Mouse (Mus musculus): ENCODE results near the gene Rdm1. TPM values are rescaled to one million over a fixed set of nuclear protein-coding genes. Genes with fewer than 3 reads are reported as not detected.
A peak's percentile ranks its signal among the peaks of the same experiment; 100 is the strongest.

The Rdm1 gene
- polyA plus RNA-seq, 1 experiment from 2014 or later = 55.5 TPM

DNA sequence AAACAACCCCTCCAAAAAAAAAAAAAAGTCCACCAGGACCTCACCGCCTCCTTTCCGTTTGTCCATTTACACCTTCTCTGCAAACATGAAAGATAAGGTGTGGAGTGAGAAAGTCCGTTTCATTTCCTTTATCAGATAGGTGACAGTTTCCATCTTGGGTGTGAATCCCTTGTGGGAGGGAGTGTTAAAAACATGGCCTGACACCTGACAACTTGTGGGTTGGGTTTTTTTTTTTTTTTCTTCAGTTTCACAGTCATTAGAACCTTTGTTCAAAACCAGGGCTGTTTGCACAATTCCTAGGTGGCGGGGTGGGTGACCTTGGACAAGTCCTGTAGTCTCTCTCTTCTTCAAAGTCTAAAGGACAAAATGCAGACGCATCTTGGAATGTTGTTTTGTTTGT lies 34.8 kb downstream of the Rdm1 start:
- no peak overlapping the region for H3K4me2 ChIP-seq
- H3K27me3 ChIP-seq = no peaks in the 10 kb centered on the region
- no peaks in the 10 kb centered on the region for H3K9me3 ChIP-seq
- H3K27ac ChIP-seq = no peak overlapping the region
- H3K9ac ChIP-seq = no peak overlapping the region
- peaks cover 7% of the 10 kb centered on the region; the same call in 1 of the 2 replicates for H3K4me1 ChIP-seq
- no peaks in the 10 kb centered on the region for H3K36me3 ChIP-seq
- no peak overlapping the region for H3K4me3 ChIP-seq
- WGBS = 72% methylated on average over 5 of the region's 5 CpGs
- ATAC-seq (ENCODE audit: insufficient number of reproducible peaks, insufficient read depth, low FRiP score, low TSS enrichment, low read depth) = no peak

DNA sequence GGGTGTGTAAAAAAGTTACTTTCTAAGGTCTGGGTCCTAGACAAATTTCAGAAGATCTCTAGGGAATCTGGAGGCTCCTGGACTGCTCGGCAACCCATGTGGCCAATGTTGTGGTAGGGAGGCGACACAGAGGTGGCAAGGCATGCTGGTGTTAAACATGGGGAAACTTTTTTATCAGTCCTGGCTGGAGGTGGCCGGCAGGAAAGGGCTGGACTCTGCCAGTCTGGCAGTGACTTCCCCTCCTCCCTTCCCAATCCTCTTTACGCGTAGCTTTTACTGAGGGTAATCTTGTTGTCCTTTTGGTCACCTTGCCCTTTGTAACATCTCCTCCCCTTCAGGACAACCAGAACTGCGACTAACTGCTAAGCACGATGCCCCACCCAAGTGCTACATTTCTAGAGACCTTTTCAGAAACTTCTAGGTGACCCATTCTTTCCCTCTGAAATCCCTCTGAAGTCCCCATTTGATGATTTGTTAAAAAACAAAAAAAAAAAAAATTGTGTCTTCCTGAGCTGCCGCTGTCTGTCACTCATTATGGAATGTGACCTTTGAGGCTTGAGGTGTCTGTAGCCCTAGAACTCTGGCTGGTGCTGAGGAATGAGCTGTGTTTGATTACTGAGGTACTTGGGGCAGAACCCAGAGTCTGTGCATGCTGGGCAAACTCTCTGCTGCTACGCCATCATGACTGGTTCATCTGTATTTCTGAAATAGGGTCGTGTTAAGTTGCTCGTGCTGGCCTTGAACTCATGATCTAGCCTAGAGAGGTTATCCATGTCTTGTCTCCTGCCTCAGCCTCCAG lies 36.4 kb downstream of the Rdm1 start:
- WGBS = 63% methylated on average over 11 of the region's 11 CpGs
- H3K9ac ChIP-seq = no peak overlapping the region
- no peaks in the 10 kb centered on the region for H3K27me3 ChIP-seq
- no peak overlapping the region for H3K4me3 ChIP-seq
- no peaks in the 10 kb centered on the region for H3K36me3 ChIP-seq
- H3K4me1 ChIP-seq = peaks cover 12% of the 10 kb centered on the region
- ATAC-seq (ENCODE audit: insufficient number of reproducible peaks, insufficient read depth, low FRiP score, low TSS enrichment, low read depth) = no peak
- H3K27ac ChIP-seq = no peak overlapping the region
- no peak overlapping the region for H3K4me2 ChIP-seq
- H3K9me3 ChIP-seq = no peaks in the 10 kb centered on the region

DNA sequence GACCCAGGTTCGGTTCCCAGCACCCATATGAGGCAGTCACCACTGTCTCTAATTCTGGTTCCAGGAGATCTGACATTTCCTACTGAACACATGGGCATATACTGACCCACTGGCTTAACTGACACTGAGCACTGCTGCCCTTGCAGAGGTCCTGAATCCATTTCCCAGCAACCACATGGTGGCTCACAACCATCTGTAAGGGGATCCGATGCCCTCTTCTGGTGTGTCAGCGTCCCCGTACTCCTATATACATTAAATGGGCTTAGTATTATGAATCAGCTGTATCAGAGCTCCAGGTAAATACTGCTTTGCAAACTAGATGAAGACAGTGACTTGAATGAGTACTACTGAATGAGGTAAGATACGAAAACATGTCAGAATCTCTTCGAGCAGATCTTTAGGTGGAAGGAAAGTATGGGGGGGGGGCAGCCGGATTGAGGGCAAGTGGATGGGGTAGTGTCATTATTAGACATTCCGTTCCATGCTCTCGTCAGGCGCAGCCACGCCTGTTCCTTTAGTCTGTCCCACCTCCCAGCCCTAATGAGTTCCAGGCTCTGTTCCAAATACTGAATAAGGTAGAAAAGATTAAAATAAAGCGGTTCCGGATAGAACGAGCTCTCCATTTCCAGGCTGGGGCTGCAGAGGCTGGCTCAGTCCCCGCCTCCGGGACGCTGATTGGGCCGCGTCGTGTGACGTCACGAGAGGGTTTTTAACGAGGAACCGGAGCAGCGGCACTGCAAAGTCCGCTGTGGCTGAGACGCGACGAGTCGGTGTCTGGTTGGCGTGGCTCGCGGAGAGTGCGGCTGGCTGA lies 38.0 kb downstream of the Rdm1 start, which contains the start of gene Arl4d:
Gene Arl4d, plus strand, starts transcription at position 717 of the 811 bp plus-strand sequence.
- Histone ChIP-seq H3K4me2 (peak within 1 kb of the TSS; percentile 85), H3K36me3 (no peaks in the 10 kb centered on the region), H3K4me1 (peaks cover 17% of the 10 kb centered on the region), H3K9ac (peak within 1 kb of the TSS; percentile 78), H3K27ac (peak within 1 kb of the TSS; percentile 81), H3K9me3 (no peaks in the 10 kb centered on the region), H3K4me3 (peak within 1 kb of the TSS; percentile 57), H3K27me3 (no peaks in the 10 kb centered on the region)
- WGBS = 7% methylated on average over 34 of the region's 34 CpGs
- peak; percentile 93 for ATAC-seq (ENCODE audit: insufficient number of reproducible peaks, insufficient read depth, low FRiP score, low TSS enrichment, low read depth)

DNA sequence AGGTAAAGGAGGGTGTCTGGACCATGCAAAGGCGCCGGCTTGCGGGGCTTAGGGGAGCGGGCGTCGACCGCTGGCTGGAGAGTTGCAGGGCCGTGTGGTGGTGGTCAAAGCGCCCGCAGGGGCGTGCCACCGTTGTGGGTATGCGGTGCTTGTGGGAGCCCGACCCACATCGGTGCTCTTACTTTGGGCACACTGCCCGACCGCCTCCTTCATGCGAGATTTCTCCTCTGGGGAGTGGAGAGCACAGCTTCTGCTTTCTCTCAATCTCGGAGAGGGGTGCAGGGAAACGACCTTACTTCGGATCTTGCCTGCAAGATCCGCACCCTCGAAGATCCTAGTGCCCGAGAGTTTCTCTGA lies 38.6 kb downstream of the Rdm1 start:
- no peaks in the 10 kb centered on the region for H3K36me3 ChIP-seq
- H3K9me3 ChIP-seq = no peaks in the 10 kb centered on the region
- peak overlapping the region; percentile 81 for H3K27ac ChIP-seq
- H3K4me2 ChIP-seq = peak overlapping the region; percentile 85
- H3K4me1 ChIP-seq = peaks cover 17% of the 10 kb centered on the region
- no peaks in the 10 kb centered on the region for H3K27me3 ChIP-seq
- ATAC-seq (ENCODE audit: insufficient number of reproducible peaks, insufficient read depth, low FRiP score, low TSS enrichment, low read depth) = no peak; the same call in 1 of the 2 replicates
- H3K4me3 ChIP-seq = peak overlapping the region; percentile 57
- H3K9ac ChIP-seq = peak overlapping the region; percentile 78
- under 1% methylated on average over 24 of the region's 24 CpGs for WGBS

DNA sequence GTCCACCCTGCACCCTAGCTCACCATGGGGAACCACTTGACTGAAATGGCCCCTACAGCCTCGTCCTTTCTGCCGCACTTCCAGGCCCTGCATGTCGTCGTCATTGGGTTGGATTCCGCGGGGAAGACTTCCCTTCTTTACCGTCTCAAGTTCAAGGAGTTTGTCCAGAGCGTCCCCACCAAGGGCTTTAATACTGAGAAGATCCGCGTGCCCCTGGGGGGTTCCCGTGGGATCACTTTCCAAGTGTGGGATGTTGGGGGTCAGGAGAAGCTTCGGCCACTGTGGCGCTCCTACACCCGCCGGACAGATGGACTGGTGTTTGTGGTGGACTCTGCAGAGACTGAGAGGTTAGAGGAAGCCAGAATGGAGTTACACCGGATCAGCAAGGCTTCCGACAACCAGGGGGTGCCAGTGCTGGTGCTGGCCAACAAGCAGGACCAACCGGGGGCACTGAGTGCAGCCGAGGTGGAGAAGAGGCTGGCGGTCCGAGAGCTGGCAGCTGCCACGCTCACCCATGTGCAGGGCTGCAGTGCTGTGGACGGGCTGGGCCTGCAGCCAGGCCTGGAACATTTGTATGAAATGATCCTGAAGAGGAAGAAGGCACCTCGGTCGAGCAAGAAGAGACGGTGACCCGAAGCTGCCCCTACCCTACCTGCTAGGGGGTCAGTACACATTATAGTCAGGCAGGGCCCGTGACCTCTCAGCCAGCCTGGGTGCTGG lies 39.8 kb downstream of the Rdm1 start:
- peak overlapping the region; percentile 36 for H3K9ac ChIP-seq
- WGBS = 83% methylated on average over 28 of the region's 28 CpGs
- no peaks in the 10 kb centered on the region for H3K27me3 ChIP-seq
- ATAC-seq (ENCODE audit: insufficient number of reproducible peaks, insufficient read depth, low FRiP score, low TSS enrichment, low read depth) = no peak
- H3K36me3 ChIP-seq = no peaks in the 10 kb centered on the region
- peak overlapping the region; percentile 85 for H3K4me2 ChIP-seq
- peaks cover 17% of the 10 kb centered on the region for H3K4me1 ChIP-seq
- H3K9me3 ChIP-seq = no peaks in the 10 kb centered on the region
- peak overlapping the region; percentile 10; the same call in 1 of the 2 replicates for H3K4me3 ChIP-seq
- no peak overlapping the region for H3K27ac ChIP-seq

DNA sequence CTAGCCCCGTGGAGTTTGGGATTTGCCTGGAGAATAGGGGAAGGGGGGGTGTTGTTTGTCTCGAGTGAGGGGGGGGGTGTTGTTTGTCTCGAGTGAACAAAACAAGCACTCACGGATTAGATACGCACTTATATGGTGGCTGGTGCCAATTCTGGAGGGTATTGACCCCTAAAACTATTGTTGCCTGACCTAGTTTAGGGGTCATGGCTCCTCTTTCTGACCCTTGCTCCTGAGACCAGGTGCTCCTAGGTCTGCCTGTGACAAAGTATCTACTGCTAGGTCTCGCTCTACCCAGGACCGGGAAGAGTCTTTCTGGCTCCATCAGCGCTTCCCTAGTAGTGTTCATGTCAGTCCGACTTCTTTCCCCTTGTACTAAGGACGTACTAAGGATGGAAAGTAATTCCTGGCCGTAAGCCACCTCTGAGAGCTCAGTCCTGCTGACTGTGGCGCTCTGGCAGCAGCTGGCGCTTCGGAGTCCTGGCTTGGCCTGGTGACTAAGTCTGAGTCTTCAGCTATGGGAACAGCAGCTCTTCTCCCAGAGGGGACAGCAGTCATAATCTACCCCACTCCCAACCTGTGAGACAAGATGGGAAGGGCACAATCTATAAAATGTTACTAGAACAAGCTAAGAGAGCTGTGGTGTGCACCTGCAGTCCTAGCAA lies 41.0 kb downstream of the Rdm1 start:
- Histone ChIP-seq H3K9me3 (no peaks in the 10 kb centered on the region), H3K27ac (no peak overlapping the region), H3K4me1 (peaks cover 20% of the 10 kb centered on the region), H3K36me3 (no peaks in the 10 kb centered on the region), H3K27me3 (no peaks in the 10 kb centered on the region), H3K4me2 (no peak overlapping the region), H3K4me3 (no peak overlapping the region), H3K9ac (no peak overlapping the region)
- no peak for ATAC-seq (ENCODE audit: insufficient number of reproducible peaks, insufficient read depth, low FRiP score, low TSS enrichment, low read depth)
- 77% methylated on average over 14 of the region's 14 CpGs for WGBS

DNA sequence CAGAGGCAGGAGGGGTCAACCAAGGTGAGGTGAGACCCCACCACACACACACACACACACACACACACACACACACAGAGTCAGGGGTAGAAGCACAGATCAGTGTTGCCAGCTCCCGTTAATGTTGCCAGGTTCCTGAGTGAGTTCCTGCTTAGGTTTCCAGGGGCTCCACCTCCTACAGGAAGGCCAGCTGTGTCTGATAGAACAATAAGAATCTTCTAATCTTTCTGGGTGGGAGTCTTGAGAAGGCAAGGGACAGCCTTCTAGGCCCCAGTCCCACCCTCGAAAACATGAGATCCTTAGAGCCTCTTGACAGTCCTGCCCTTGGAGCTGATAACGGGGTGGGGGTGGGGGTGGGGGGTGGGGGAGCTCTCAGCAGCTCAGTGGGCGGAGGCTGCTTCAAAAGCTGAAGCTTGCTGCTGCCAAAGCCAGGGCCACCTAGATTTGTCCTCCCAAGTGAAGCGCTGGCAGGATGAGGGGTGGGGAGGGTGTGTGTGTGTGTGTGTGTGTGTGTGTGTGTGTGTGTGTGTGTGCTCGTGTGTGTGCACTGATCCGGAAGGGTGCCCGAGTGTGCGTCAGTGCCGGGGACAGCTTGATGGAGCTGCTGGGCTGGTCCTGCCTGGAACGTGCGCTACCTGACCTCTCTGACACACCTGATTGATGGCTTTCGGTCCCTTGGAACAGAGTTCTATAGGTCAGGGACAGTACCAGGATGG lies 41.7 kb downstream of the Rdm1 start:
- no peak overlapping the region for H3K4me3 ChIP-seq
- no peak overlapping the region for H3K27ac ChIP-seq
- 52% methylated on average over 13 of the region's 13 CpGs for WGBS
- no peaks in the 10 kb centered on the region for H3K27me3 ChIP-seq
- no peaks in the 10 kb centered on the region for H3K36me3 ChIP-seq
- H3K4me1 ChIP-seq = peaks cover 24% of the 10 kb centered on the region
- no peak for ATAC-seq (ENCODE audit: insufficient number of reproducible peaks, insufficient read depth, low FRiP score, low TSS enrichment, low read depth)
- no peak overlapping the region for H3K9ac ChIP-seq
- H3K4me2 ChIP-seq = peak overlapping the region; percentile 7; the same call in 1 of the 2 replicates
- H3K9me3 ChIP-seq = no peaks in the 10 kb centered on the region

DNA sequence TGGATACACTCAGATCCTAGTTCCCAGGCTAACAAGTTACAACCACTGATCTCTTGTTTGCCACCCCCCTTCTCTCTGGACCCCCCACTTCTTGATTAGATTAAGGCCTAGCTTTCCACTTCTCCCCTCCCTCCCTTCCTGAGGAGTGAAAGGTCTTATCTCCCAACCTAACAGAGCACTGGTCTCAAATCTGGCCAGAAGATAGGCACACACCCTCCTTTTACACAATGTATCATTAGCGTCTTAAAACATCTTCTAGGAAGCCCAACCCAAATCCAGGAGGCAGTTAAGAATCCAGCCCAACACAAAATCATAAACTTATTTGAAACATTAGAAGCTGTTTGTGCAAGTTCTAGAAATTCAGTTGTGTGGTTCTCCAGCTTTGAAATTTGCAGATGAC lies 43.3 kb downstream of the Rdm1 start:
- Histone ChIP-seq H3K9me3 (no peaks in the 10 kb centered on the region), H3K27ac (no peak overlapping the region), H3K36me3 (no peaks in the 10 kb centered on the region), H3K27me3 (no peaks in the 10 kb centered on the region), H3K4me1 (peaks cover 20% of the 10 kb centered on the region), H3K4me3 (no peak overlapping the region), H3K4me2 (no peak overlapping the region), H3K9ac (no peak overlapping the region)
- 78% methylated on average over 1 of the region's 1 CpGs for WGBS
- no peak for ATAC-seq (ENCODE audit: insufficient number of reproducible peaks, insufficient read depth, low FRiP score, low TSS enrichment, low read depth)

DNA sequence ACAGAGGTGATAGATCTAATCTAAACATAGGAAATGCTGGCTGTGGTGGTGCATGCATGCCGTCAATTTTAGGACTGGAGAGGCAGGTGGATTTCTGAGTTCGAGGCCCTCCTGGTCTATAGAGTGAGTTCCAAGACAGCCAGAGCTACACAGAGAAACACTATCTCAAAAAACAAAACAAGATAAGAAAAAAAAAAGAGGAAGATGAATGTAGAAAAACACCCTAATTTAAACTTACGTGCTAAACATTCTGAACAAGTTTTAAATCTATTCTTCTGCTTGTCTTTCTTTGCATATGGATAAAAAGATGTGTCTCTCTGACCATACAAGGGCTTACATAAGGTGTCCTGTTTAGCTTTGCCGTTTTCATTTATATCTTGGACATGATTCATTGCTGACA lies 44.3 kb downstream of the Rdm1 start:
- Histone ChIP-seq H3K4me2 (no peak overlapping the region), H3K27me3 (no peaks in the 10 kb centered on the region), H3K27ac (no peak overlapping the region), H3K9ac (no peak overlapping the region), H3K4me1 (peaks cover 20% of the 10 kb centered on the region; the same call in 1 of the 2 replicates), H3K9me3 (no peaks in the 10 kb centered on the region), H3K36me3 (no peaks in the 10 kb centered on the region), H3K4me3 (no peak overlapping the region)
- no peak for ATAC-seq (ENCODE audit: insufficient number of reproducible peaks, insufficient read depth, low FRiP score, low TSS enrichment, low read depth)
- WGBS = 85% methylated on average over 4 of the region's 4 CpGs

DNA sequence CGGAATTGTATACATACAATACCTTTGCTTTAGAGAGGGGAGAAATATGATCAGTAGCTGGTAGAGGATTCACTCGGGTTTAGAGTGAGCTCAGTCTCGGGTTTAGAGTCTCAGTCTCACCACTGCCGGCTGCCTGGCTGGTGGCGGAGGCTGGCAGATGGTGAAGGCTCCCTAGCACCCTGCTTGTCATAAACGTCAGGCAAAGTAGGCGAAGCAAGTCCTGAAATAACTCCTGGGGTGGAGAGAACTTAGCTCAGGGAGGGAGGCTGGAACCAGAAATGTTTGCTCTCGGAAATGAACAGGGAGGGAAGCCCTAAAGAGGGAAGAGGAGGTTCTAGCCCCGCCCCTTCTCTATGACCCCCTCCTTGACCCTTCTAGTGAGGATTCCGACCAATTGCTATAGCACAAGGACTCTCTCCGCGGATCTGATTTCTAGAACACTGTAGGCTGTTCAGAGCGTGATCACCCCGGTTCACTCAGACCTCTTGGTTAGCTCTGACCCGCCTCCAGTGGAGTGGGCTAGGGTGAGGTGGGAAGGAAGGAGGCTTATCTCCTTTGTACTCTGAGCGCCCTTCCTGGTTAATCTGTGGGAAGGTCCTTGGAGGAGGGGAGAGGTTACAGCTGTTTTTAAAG lies 46.1 kb downstream of the Rdm1 start:
- Histone ChIP-seq H3K4me2 (no peak overlapping the region), H3K27me3 (no peaks in the 10 kb centered on the region), H3K9ac (0 out of 2 replicates have a peak overlapping the region, but pooled peaks have one; percentile 16), H3K4me1 (peaks cover 15% of the 10 kb centered on the region; the same call in 1 of the 2 replicates), H3K27ac (peak overlapping the region; percentile 24; the same call in 1 of the 2 replicates), H3K9me3 (no peaks in the 10 kb centered on the region), H3K4me3 (no peak overlapping the region), H3K36me3 (no peaks in the 10 kb centered on the region)
- no peak for ATAC-seq (ENCODE audit: insufficient number of reproducible peaks, insufficient read depth, low FRiP score, low TSS enrichment, low read depth)
- 27% methylated on average over 16 of the region's 16 CpGs for WGBS
